Mouse (Mus musculus) bone marrow macrophage, adult 2 months (primary cell): ENCODE data around the gene Crkl. TPM values are rescaled to one million over a fixed set of nuclear protein-coding genes. Genes with fewer than 3 reads are reported as not detected.

Experiments used
- H3K27ac ChIP-seq: 2 replicates; pipeline ENCODE4 v1.5.1; 2012; ENCODE audit warnings: low read depth, low read length; ENCODE audit not compliant: insufficient read depth
- H3K4me1 ChIP-seq: 2 replicates; pipeline ENCODE4 v1.6.1; 2012; ENCODE audit warnings: low read length; ENCODE audit not compliant: control insufficient read depth, insufficient read depth
- H3K4me3 ChIP-seq: 2 replicates; pipeline ENCODE4 v1.5.1; 2012; ENCODE audit warnings: mild to moderate bottlenecking, low read length, moderate library complexity; ENCODE audit not compliant: insufficient read depth
- CTCF ChIP-seq: IDR thresholded peaks from 2 replicates; pipeline ENCODE4 v1.5.1; 2012; ENCODE audit warnings: low read depth, mild to moderate bottlenecking, low read length, moderate library complexity
- POLR2A ChIP-seq: IDR thresholded peaks from 2 replicates; pipeline ENCODE4 v1.6.1; 2012; ENCODE audit warnings: mild to moderate bottlenecking, low read depth, low read length, borderline replicate concordance
- polyA plus RNA-seq: library from polyadenylated mRNA; stranded (reverse); fragments of >200 nt; gene quantifications from 2 replicates; pipeline ENCODE4 v1.2.4, GENCODE M21; 2012; ENCODE audit not compliant: missing spikeins, insufficient read depth, insufficient read length

The Crkl gene
- polyA plus RNA-seq, 1 experiment, result 27.4 TPM

- H3K4me1 ChIP-seq, result peaks cover 16% of the 10 kb centered on the region
- no peak overlapping the region for H3K27ac ChIP-seq
- no peak overlapping the region for H3K4me3 ChIP-seq
- TF ChIP-seq CTCF (no peak), POLR2A (no peak)
Observed at GRCm38 (mm10) chr16:17481465-17481864, 29.7 kb downstream of the Crkl start.

GRCm38 (mm10) chr16:17486505-17486904, 34.7 kb downstream of the Crkl start:
- TF ChIP-seq POLR2A, result no peak
- no peak for TF ChIP-seq CTCF
- Histone ChIP-seq H3K4me3 (no peak overlapping the region), H3K4me1 (peaks cover 3% of the 10 kb centered on the region; the same call in 1 of the 2 replicates), H3K27ac (no peak overlapping the region)

- Histone ChIP-seq H3K27ac (no peak overlapping the region), H3K4me3 (no peak overlapping the region), H3K4me1 (peaks cover 9% of the 10 kb centered on the region)
- no peak for TF ChIP-seq CTCF
- no peak for TF ChIP-seq POLR2A
Observed at GRCm38 (mm10) chr16:17488478-17489468, 37.0 kb downstream of the Crkl start.

- H3K4me3 ChIP-seq, result peak within 1 kb of the TSS; percentile 37
- H3K27ac ChIP-seq, result no peak within 1 kb of the TSS
- no peak for TF ChIP-seq POLR2A
- TF ChIP-seq CTCF, result no peak
- peaks cover 9% of the 10 kb centered on the region for H3K4me1 ChIP-seq
Observed at GRCm38 (mm10) chr16:17489469-17490111, 37.8 kb downstream of the Crkl start, which contains the start of gene Aifm3. Gene Aifm3, plus strand, starts transcription at chr16:17489611.

- TF ChIP-seq CTCF (no peak), POLR2A (no peak)
- Histone ChIP-seq H3K27ac (no peak overlapping the region), H3K4me1 (peaks cover 9% of the 10 kb centered on the region), H3K4me3 (no peak overlapping the region)
Observed at GRCm38 (mm10) chr16:17491154-17491553, 39.4 kb downstream of the Crkl start.

GRCm38 (mm10) chr16:17491896-17492561, 40.2 kb downstream of the Crkl start:
- TF ChIP-seq CTCF (no peak), POLR2A (no peak)
- peaks cover 9% of the 10 kb centered on the region for H3K4me1 ChIP-seq
- no peak overlapping the region for H3K27ac ChIP-seq
- H3K4me3 ChIP-seq, result no peak overlapping the region

GRCm38 (mm10) chr16:17496499-17497305, 44.9 kb downstream of the Crkl start:
- peaks cover 7% of the 10 kb centered on the region for H3K4me1 ChIP-seq
- TF ChIP-seq POLR2A (no peak), CTCF (no peak)
- H3K27ac ChIP-seq, result no peak overlapping the region
- no peak overlapping the region for H3K4me3 ChIP-seq

- H3K4me1 ChIP-seq, result no peaks in the 10 kb centered on the region
- H3K4me3 ChIP-seq, result no peak overlapping the region
- H3K27ac ChIP-seq, result no peak overlapping the region
- TF ChIP-seq POLR2A, result no peak
- TF ChIP-seq CTCF, result no peak
Observed at GRCm38 (mm10) chr16:17499249-17499883, 47.6 kb downstream of the Crkl start.
